Mouse (Mus musculus): Measurements from ENCODE around the gene Sart3. TPM values are rescaled to one million over a fixed set of nuclear protein-coding genes. Genes with fewer than 3 reads are reported as not detected.

The Sart3 gene
- polyA plus RNA-seq, 1 experiment, result 47.6 TPM

DNA sequence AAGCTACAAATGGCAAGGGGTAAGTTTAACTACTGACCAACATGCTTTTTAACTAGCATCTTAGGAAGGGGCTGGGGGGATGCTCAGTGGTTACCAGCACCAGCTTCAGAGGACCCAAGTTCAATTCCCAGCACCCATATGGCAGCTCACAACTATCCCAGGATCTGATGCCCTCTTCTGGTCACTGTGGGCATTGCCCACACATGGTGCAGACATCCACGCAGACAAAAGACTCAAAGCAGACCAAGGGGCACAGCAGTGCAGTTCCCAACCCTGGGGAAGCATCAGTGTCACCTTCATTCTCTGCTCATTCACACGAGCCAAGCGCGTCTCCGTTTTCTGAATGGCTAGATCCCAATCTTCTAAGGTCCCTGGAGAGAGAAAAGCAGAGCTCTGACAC is 24.7 kb downstream of the Sart3 start:
- no peak for TF ChIP-seq GATA1 (IDR thresholded peaks at IDR 0.05; ENCODE audit: low read length)

GRCm38 (mm10) chr5:113737607-113738237 is 34.6 kb downstream of the Sart3 start:
- no peak for TF ChIP-seq GATA1 (IDR thresholded peaks at IDR 0.05; ENCODE audit: low read length)

- TF ChIP-seq GATA1 (IDR thresholded peaks at IDR 0.05; ENCODE audit: low read length), result no peak
These were observed 35.7 kb downstream of the Sart3 start for GRCm38 (mm10) chr5:113736522-113737164.

GRCm38 (mm10) chr5:113736113-113736502 is 36.2 kb downstream of the Sart3 start:
- no peak for TF ChIP-seq GATA1 (IDR thresholded peaks at IDR 0.05; ENCODE audit: low read length)

DNA sequence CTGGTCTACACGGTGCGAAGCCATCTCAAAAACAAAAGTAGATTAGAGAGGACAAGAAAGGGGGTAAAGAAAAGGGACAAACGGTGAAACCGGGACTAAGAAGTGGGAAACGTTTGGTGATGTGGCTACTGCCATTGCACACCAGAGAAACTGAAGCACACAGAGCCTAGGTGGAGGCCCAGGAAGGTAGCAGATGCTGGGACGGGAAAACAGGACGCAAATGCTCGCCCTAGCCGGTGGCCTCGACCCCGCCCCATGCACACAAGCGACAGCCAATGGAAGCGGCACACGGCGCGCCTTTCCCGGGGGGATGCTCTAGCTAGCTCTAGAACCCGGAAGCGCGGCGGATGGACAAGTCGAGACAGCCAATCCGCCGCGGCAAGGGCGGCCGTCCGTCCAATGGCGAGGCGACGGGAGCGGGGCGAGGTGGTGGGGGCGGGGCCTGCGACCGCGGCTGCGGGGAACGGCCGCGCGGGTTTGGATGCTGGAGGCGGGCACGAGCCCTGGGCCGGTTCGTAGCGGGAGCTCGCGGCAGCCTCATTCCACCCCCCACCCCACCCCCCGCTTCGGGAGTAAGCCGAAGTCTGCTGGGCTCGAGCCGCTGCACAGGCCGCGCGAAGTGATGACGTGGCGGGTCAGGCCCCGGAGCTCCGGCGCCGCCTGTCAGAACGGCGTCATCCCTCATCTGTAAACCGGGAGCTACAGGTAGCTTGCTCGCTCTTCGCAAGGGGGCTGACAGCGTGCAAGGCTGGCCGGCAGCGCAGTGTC is 36.8 kb downstream of the Sart3 start, which contains the start of gene Ficd:
TSS of gene Ficd (plus strand) at position 459 of the 768 bp plus-strand sequence.
- TF ChIP-seq GATA1 (IDR thresholded peaks at IDR 0.05; ENCODE audit: low read length), result no peak

DNA sequence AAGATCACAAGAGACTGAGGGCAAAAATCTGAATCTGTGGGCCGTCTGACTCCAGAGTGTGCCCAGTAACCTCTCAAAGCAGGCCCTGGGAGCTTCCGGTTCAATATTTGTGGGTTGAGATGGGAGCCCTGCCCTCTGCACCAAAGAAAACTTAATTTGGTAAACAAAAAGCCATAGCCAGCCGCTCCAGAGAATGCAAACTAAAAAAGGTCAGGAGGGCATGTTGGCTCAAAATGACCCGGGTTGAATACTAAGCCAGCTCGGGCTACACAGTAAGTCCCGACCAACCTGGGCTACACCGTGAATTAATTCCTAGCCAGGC is 37.3 kb downstream of the Sart3 start:
- TF ChIP-seq GATA1 (IDR thresholded peaks at IDR 0.05; ENCODE audit: low read length), result no peak

DNA sequence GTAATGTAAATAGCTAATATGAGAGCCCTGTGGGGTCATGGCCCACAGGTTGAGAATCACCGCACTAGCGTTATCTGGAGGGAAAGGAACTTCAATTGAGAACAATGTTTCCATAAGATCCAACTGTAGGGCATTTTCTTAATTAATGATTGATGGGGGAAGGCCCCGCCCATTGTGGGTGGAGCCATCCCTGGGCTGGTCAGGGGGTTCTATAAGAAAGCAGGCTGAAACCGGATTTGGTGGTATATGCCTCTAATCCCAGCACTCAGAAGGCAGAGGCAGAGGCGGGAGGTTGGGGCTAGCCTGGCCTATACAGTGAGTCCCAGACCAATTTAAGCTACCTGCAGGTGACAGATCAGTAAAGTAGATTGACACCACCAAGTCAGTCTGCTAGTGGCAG is 37.9 kb downstream of the Sart3 start:
- TF ChIP-seq GATA1 (IDR thresholded peaks at IDR 0.05; ENCODE audit: low read length), result no peak

DNA sequence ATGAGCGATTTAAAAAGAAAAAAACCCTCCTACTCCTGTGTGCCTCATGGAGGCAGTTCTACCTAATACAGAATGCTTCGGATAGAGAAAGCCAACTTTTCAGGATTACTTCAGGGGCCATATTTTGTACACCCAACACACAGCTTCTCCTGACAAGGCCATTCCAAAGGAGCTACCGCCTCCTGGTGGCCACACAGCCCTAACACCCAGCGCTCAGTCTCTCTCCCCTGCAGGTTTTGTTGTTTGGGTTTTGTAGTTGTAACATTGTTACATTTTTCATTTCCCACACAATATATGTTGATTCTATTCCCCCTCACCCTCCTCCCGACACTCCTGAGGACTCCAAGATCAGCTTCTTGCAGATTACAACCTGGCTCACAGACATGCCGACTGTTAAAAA is 40.1 kb downstream of the Sart3 start:
- TF ChIP-seq GATA1 (IDR thresholded peaks at IDR 0.05; ENCODE audit: low read length), result no peak

DNA sequence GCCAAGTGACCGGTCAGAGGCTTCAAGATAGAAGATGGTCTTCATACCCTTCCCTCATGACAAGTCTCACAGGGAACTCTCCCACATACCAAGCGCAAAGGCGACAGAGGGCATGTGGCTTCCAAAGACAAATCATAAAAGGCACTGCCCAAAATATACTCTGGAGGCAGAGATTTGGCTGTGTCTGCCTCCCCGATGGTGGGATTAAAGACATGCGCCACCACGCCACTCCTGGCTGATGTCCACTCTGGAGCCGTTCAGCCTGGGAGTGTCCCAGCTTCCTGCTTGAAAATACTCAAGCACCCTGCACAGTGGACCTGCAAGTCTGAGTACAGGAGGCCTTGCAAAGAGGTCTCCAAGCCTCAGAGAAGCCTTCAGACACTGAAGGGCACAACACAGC is 41.1 kb downstream of the Sart3 start:
- TF ChIP-seq GATA1 (IDR thresholded peaks at IDR 0.05; ENCODE audit: low read length), result no peak

DNA sequence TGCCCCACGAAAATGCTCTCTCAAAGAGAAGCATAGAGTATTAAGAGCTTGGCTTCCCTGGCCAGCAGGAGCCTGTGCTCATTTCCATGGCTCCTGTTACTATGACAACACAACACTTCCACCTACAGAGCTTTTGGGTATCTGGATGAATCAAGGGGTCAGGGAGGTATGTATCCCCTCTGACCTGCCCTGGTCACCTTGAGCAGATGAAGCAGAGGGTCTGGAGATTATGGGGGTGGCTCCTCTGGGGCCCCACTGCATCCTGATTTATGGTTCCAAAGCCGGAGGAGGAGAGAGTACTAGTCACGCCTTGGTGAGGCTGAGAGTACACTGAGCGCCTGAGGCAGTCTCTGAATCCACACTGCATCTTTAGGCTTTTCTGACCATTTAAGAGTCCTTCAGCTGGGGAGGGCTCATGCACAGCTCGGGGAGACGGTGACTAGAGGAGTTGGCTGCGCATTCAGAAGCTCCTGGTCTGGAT is 41.6 kb downstream of the Sart3 start:
- no peak for TF ChIP-seq GATA1 (IDR thresholded peaks at IDR 0.05; ENCODE audit: low read length)

GRCm38 (mm10) chr5:113728691-113729090 is 43.6 kb downstream of the Sart3 start:
- TF ChIP-seq GATA1 (IDR thresholded peaks at IDR 0.05; ENCODE audit: low read length), result no peak

DNA sequence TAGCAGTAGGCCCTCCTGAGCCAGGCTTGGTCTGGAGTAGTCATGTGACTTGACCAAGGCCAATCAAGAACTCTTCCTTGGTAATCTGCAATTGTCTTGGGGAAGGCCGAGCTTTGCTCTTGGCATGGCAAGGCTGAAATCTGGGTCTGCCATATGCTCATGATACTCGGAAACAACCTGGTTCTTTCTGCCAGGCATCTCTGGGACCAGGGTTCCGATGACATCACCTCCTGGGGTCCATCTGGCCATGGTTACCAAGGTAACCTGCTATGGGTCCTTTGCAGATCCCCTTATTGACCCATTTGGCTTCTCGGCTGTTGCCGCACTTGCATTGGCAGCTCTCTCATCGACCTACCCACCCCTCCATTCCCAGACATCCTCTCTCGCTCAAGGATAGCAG is 44.3 kb downstream of the Sart3 start:
- no peak for TF ChIP-seq GATA1 (IDR thresholded peaks at IDR 0.05; ENCODE audit: low read length)

DNA sequence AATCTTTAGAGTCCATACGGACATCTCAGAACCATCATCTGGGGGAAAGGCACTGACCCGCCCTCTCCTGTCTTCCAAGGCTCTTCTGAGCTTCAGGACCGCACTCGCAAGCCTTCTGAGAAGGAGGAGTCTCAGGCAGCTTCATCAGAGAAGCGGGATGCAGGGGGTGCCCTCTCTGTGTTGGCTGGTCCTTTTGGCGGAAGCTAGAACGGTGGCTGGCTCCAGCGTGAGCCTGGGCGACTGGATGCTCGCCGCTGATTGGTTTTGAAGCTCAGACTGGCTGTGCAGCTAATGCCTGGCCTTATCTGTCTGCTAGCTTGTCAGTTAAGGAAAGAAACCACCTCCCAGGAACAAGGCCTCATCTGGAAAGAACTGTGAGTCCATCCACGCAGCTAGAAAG is 45.1 kb downstream of the Sart3 start:
- TF ChIP-seq GATA1 (IDR thresholded peaks at IDR 0.05; ENCODE audit: low read length), result no peak

DNA sequence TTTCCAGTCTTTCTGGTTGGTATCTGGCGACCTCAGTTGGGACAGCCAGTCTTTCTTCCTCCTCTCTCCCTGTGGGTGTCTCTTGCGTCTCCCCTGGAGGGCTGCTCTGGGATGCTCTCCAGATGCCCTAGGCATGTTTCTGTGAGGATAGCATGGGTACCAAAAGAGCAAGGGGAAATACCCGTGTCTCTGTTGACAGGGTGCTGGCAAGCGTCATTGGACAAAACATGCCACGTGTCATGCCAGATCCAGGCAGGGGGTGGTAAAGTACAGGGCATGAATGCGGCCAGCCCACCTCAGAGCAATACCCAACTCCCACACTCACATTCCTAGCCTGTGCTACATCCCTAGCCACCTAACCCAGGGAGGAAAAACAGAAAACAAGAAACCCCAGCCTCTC is 45.7 kb downstream of the Sart3 start:
- TF ChIP-seq GATA1 (IDR thresholded peaks at IDR 0.05; ENCODE audit: low read length), result no peak

DNA sequence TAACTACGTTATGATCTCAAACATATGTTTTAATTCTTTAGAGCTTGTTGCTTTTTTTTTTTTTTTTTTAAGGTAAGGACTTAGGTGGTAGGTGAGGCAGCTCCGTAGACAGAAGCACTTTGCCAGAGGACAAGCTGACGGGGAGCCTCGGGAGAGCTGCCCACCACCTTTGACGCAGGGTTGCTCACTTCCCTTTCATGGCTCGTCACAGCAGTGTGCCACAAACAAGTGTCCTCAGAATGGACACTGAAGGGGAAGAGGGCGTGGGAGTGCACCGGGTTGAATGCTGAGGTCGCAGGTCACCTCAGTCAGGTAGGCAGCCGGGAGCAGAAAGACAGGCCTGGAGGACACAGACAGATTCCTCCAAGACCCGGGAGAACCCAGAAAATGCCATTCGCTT is 46.9 kb downstream of the Sart3 start:
- no peak for TF ChIP-seq GATA1 (IDR thresholded peaks at IDR 0.05; ENCODE audit: low read length)

DNA sequence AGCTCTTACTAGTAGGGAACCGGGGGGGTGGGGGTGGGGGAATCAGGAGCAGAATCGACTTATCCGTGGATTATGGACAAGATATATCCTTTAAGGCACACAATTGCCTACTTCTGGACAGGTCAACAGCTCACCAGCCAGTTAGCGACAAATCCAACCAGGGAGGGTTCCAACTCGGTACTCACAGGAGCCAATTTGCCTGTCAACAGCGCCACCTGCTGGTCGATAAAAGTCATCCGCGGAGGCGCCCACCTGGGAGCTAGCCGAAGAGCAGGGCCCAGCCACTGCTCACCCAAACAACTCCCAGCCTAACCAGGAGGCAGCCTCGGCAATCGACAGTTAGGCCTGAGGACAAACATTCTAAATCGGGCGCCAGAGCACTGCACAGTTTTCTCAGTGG is 47.9 kb downstream of the Sart3 start, which contains the start of gene 1700069L16Rik:
TSS of gene 1700069L16Rik (minus strand) at position 327 of the 400 bp plus-strand sequence.
- no peak for TF ChIP-seq GATA1 (IDR thresholded peaks at IDR 0.05; ENCODE audit: low read length)
